Mouse (Mus musculus) heart, adult 2 months (tissue): ENCODE data around the gene Ccdc124. TPM values are rescaled to one million over a fixed set of nuclear protein-coding genes. Genes with fewer than 3 reads are reported as not detected.

ENCODE experiments used
- DNase-seq, 2 experiments: peaks; one replicate each; pipeline ENCODE4 v3.0.0; 2021
- H3K27ac ChIP-seq: fragments of 200-600 bp; 2 replicates; pipeline ENCODE4 v1.8.1; 2022
- H3K27me3 ChIP-seq: fragments of 200-500 bp; 2 replicates; pipeline ENCODE4 v1.6.1; 2012; ENCODE audit warnings: mild to moderate bottlenecking, low read length, inconsistent platforms, mixed read lengths; ENCODE audit not compliant: control insufficient read depth, insufficient read depth
- H3K36me3 ChIP-seq: fragments of 200-500 bp; 2 replicates; pipeline ENCODE4 v1.6.1; 2012; ENCODE audit warnings: low read length, inconsistent platforms; ENCODE audit not compliant: control insufficient read depth, insufficient read depth
- H3K4me1 ChIP-seq: fragments of 200-500 bp; 2 replicates; pipeline ENCODE4 v1.6.1; 2011; ENCODE audit warnings: low read length; ENCODE audit not compliant: control insufficient read depth, insufficient read depth
- H3K4me3 ChIP-seq: fragments of 200-600 bp; 2 replicates; pipeline ENCODE4 v1.8.1; 2022
- H3K79me2 ChIP-seq: fragments of 200-500 bp; replicated peaks from 2 replicates; pipeline ENCODE4 v1.6.1; 2012; ENCODE audit warnings: mild to moderate bottlenecking, inconsistent platforms, low read length, moderate library complexity, mixed read lengths; ENCODE audit not compliant: control insufficient read depth, insufficient read depth
- H3K9ac ChIP-seq: fragments of 200-500 bp; 2 replicates; pipeline ENCODE4 v1.6.1; 2012; ENCODE audit warnings: low read depth, mild to moderate bottlenecking, control low read depth, inconsistent platforms, low read length, mixed read lengths
- CTCF ChIP-seq: fragments of 200-600 bp; IDR thresholded peaks from 2 replicates; pipeline ENCODE4 v1.8.1; 2022; ENCODE audit warnings: antibody characterized with exemption, mild to moderate bottlenecking, moderate library complexity
- EP300 ChIP-seq: fragments of 200-500 bp; IDR thresholded peaks from 2 replicates; pipeline ENCODE4 v1.6.1; 2011; ENCODE audit warnings: low read depth, low read length, control low read depth; ENCODE audit not compliant: insufficient read depth
- POLR2A ChIP-seq: fragments of 200-500 bp; IDR thresholded peaks from 2 replicates; pipeline ENCODE4 v1.6.1; 2011; ENCODE audit warnings: mild to moderate bottlenecking, low read depth, low read length, control low read depth; ENCODE audit not compliant: insufficient read depth
- WGBS: fragments of 180-500 bp; shearing (Covaris S2); methylation state at CpG from one replicate; pipeline ENCODE4 v1.1.7; 2018; 5-methylcytosine and 5-hydroxymethylcytosine counted together
- intact Hi-C: fragments of 180-260 bp; cut with DNase I; formaldehyde crosslinking; loops from one replicate; pipeline ENCODE4 v1.15.1; 2025
- polyA plus RNA-seq: library from polyadenylated mRNA; depleted of rRNA; stranded (reverse); fragments of >200 nt; gene quantifications from 2 replicates; pipeline ENCODE4 v1.2.3, GENCODE M21; 2012
- total RNA-seq, 2 experiments: library from RNA; stranded (reverse); gene quantifications; 2 replicates each; pipeline ENCODE4 v1.2.3; 2021

Gene Ccdc124
- total and polyA plus RNA-seq, 3 experiments, result 40.7 to 49.1 (median 44.6) TPM

- Histone ChIP-seq H3K4me1 (peaks cover 10% of the 10 kb centered on the region), H3K9ac (no peak overlapping the region), H3K79me2 (no peaks in the 10 kb centered on the region), H3K27ac (no peak overlapping the region), H3K36me3 (no peaks in the 10 kb centered on the region), H3K4me3 (no peak overlapping the region), H3K27me3 (no peaks in the 10 kb centered on the region)
- intact Hi-C loops, result no loop called here
- TF ChIP-seq EP300 (no peak), CTCF (no peak), POLR2A (no peak)
- peak in 1 of 2 experiments; percentile 2 for DNase-seq
- 28% methylated on average over 5 of the region's 5 CpGs for WGBS
Measured at GRCm38 (mm10) chr8:70902211-70902610, 28.5 kb upstream of the Ccdc124 start.

GRCm38 (mm10) chr8:70900872-70901387, 27.2 kb upstream of the Ccdc124 start:
- peaks cover 5% of the 10 kb centered on the region for H3K79me2 ChIP-seq
- H3K27me3 ChIP-seq, result no peaks in the 10 kb centered on the region
- peaks cover 10% of the 10 kb centered on the region for H3K4me1 ChIP-seq
- DNase-seq, result no peak
- H3K36me3 ChIP-seq, result peaks cover 2% of the 10 kb centered on the region; the same call in 1 of the 2 replicates
- WGBS, result 80% methylated on average over 2 of the region's 2 CpGs
- intact Hi-C loops, result no loop called here
- H3K4me3 ChIP-seq, result no peak overlapping the region
- no peak overlapping the region for H3K27ac ChIP-seq
- no peak for TF ChIP-seq POLR2A
- no peak for TF ChIP-seq EP300
- no peak for TF ChIP-seq CTCF
- H3K9ac ChIP-seq, result no peak overlapping the region

GRCm38 (mm10) chr8:70899226-70899625, 25.5 kb upstream of the Ccdc124 start:
- H3K4me3 ChIP-seq, result no peak overlapping the region
- DNase-seq, result no peak
- H3K36me3 ChIP-seq, result peaks cover 2% of the 10 kb centered on the region; the same call in 1 of the 2 replicates
- WGBS, result 85% methylated on average over 2 of the region's 2 CpGs
- no peak for TF ChIP-seq CTCF
- no peak for TF ChIP-seq EP300
- TF ChIP-seq POLR2A, result no peak
- no peaks in the 10 kb centered on the region for H3K27me3 ChIP-seq
- peaks cover 5% of the 10 kb centered on the region for H3K79me2 ChIP-seq
- H3K27ac ChIP-seq, result no peak overlapping the region
- H3K9ac ChIP-seq, result no peak overlapping the region
- peaks cover 6% of the 10 kb centered on the region for H3K4me1 ChIP-seq
- intact Hi-C loops, result loop anchor here (2.0 to 5.0 kb wide), 3 partner anchors 22 to 373 kb away; partner anchors contain the start of genes Haus8 and Myo9b

GRCm38 (mm10) chr8:70898661-70899198, 25.0 kb upstream of the Ccdc124 start:
- no peak for TF ChIP-seq POLR2A
- no peak for TF ChIP-seq CTCF
- TF ChIP-seq EP300, result no peak
- Histone ChIP-seq H3K36me3 (peaks cover 2% of the 10 kb centered on the region; the same call in 1 of the 2 replicates), H3K9ac (no peak overlapping the region), H3K4me1 (peaks cover 6% of the 10 kb centered on the region), H3K27ac (no peak overlapping the region), H3K4me3 (no peak overlapping the region), H3K27me3 (no peaks in the 10 kb centered on the region), H3K79me2 (peaks cover 5% of the 10 kb centered on the region)
- 47% methylated on average over 2 of the region's 2 CpGs for WGBS
- intact Hi-C loops, result loop anchor here (1.0 to 5.0 kb wide), 4 partner anchors 22 to 374 kb away; partner anchors contain the start of genes Haus8 and Myo9b
- DNase-seq, result no peak

GRCm38 (mm10) chr8:70897681-70898413, 24.1 kb upstream of the Ccdc124 start:
- Histone ChIP-seq H3K27ac (peak overlapping the region; percentile 86), H3K36me3 (peaks cover 2% of the 10 kb centered on the region; the same call in 1 of the 2 replicates), H3K4me1 (peaks cover 6% of the 10 kb centered on the region), H3K79me2 (peaks cover 5% of the 10 kb centered on the region), H3K27me3 (no peaks in the 10 kb centered on the region; the same call in 1 of the 2 replicates), H3K9ac (peak overlapping the region; percentile 68), H3K4me3 (peak overlapping the region; percentile 88)
- intact Hi-C loops, result loop anchor here (1.0 to 5.0 kb wide), 5 partner anchors 23 to 374 kb away; partner anchors contain the start of genes Ccdc124, Haus8 and Myo9b
- WGBS, result under 1% methylated on average over 20 of the region's 20 CpGs
- peak; percentile 85 to 90 for DNase-seq
- TF ChIP-seq EP300 (peak; percentile 77; the same call in 1 of the 2 replicates), CTCF (peak; percentile 79), POLR2A (no peak; the same call in 1 of the 2 replicates)
